8 mouse cellular contexts compared by ENCODE assay signal in genomic region chr2:102549611-102550266, GRCm38 (mm10). TPM values are rescaled to one million over a fixed set of nuclear protein-coding genes. Genes with fewer than 3 reads are reported as not detected.
DNase-seq lines count a peak whose midpoint lies in the region; ATAC-seq and TF ChIP-seq lines count a peak whose summit lies in the region.

Pamr1 (plus strand) TSS chr2:102550012.

- peak within 1 kb of the TSS; percentile 56; the same call in 1 of the 2 replicates for H3K27ac ChIP-seq in forebrain, embryonic 10.5 days
- H3K27ac ChIP-seq in midbrain, embryonic 10.5 days (replicated peaks) = peak within 1 kb of the TSS; percentile 24; the same call in 1 of the 2 replicates
- no peak within 1 kb of the TSS for H3K27ac ChIP-seq in testis, adult 2 months (ENCODE audit: control insufficient read depth, insufficient read depth, low read depth, low read length)
- H3K27ac ChIP-seq in thymus, adult 2 months (ENCODE audit: control insufficient read depth, insufficient read depth, low read length) = no peak within 1 kb of the TSS

- no peak for TF ChIP-seq POLR2A in testis, adult 2 months (IDR thresholded peaks at IDR 0.05; ENCODE audit: control insufficient read depth, low read depth, low read length)
- TF ChIP-seq POLR2A in thymus, adult 2 months (IDR thresholded peaks at IDR 0.05; ENCODE audit: control insufficient read depth, extremely low read depth, insufficient read depth, low read length, poor library complexity) = no peak

- peak within 1 kb of the TSS; percentile 48 for H3K4me3 ChIP-seq in forebrain, embryonic 10.5 days
- H3K4me3 ChIP-seq in midbrain, embryonic 10.5 days = peak within 1 kb of the TSS; percentile 56
- H3K4me3 ChIP-seq in testis, adult 2 months (ENCODE audit: control insufficient read depth, low read depth, low read length) = peak within 1 kb of the TSS; percentile 13
- no peak within 1 kb of the TSS for H3K4me3 ChIP-seq in thymus, adult 2 months (ENCODE audit: control insufficient read depth, insufficient read depth, low read length)

- under 1% methylated on average over 26 of the region's 26 CpGs for WGBS in forebrain, embryonic 10.5 days
- WGBS in midbrain, embryonic 10.5 days = 2% methylated on average over 26 of the region's 26 CpGs
- 5% methylated on average over 26 of the region's 26 CpGs for WGBS in thymus, adult 2 months

- intact Hi-C loops in left cerebral cortex, postnatal 25 days (cut with DNase I) = no loop called here

- peaks cover 20% of the 10 kb centered on the region for H3K4me1 ChIP-seq in forebrain, embryonic 10.5 days
- H3K4me1 ChIP-seq in midbrain, embryonic 10.5 days = peaks cover 20% of the 10 kb centered on the region
- H3K4me1 ChIP-seq in testis, adult 2 months (ENCODE audit: control insufficient read depth, insufficient read depth, low read length) = peaks cover 5% of the 10 kb centered on the region
- no peaks in the 10 kb centered on the region for H3K4me1 ChIP-seq in thymus, adult 2 months (replicated peaks; ENCODE audit: control insufficient read depth, insufficient read depth, low read length)

- no peaks in the 10 kb centered on the region for H3K36me3 ChIP-seq in forebrain, embryonic 10.5 days (replicated peaks)
- H3K36me3 ChIP-seq in midbrain, embryonic 10.5 days = no peaks in the 10 kb centered on the region
- no peaks in the 10 kb centered on the region for H3K36me3 ChIP-seq in testis, adult 2 months (ENCODE audit: control insufficient read depth, insufficient read depth, low read length)
- H3K36me3 ChIP-seq in thymus, adult 2 months (ENCODE audit: control insufficient read depth, insufficient read depth, low read length) = no peaks in the 10 kb centered on the region

- peaks cover 36% of the 10 kb centered on the region for H3K27me3 ChIP-seq in forebrain, embryonic 10.5 days (ENCODE audit: poor library complexity, severe bottlenecking)
- H3K27me3 ChIP-seq in midbrain, embryonic 10.5 days (ENCODE audit: low read depth, poor library complexity, severe bottlenecking) = peaks cover 33% of the 10 kb centered on the region
- H3K27me3 ChIP-seq in testis, adult 2 months (ENCODE audit: control insufficient read depth, insufficient read depth, low read length) = 0 out of 2 replicates have a peak, but pooled peaks cover 3% of the 10 kb centered on the region
- H3K27me3 ChIP-seq in thymus, adult 2 months (ENCODE audit: control insufficient read depth, insufficient read depth, low read length) = no peaks in the 10 kb centered on the region; the same call in 1 of the 2 replicates

- DNase-seq in B cell, adult 2 months = peak; percentile 8 to 13
- DNase-seq in brain, adult 2 months (ENCODE audit: low read depth, low spot score) = peak; percentile 40
- DNase-seq in forebrain, embryonic 10.5 days (ENCODE audit: extremely low spot score, low spot score) = peak; percentile 59
- DNase-seq in left cerebral cortex, postnatal 25 days (ENCODE audit: low spot score in 2 of 2) = peak; percentile 30 to 44
- peak; percentile 66 for DNase-seq in midbrain, embryonic 10.5 days (ENCODE audit: low spot score)
- no peak for DNase-seq in thymus, adult 2 months

- no peaks in the 10 kb centered on the region for H3K9me3 ChIP-seq in forebrain, embryonic 10.5 days
- H3K9me3 ChIP-seq in midbrain, embryonic 10.5 days (replicated peaks) = no peaks in the 10 kb centered on the region

- peak; percentile 17 to 71; a peak in 2 of 4 replicates for ATAC-seq in hematopoietic stem cell, adult 5-6 weeks (replicated peaks in 1 of 2; ENCODE audit: insufficient read depth in 1 of 2, low FRiP score in 2 of 2, low TSS enrichment in 1 of 2, low read depth in 1 of 2, poor library complexity in 2 of 2, severe bottlenecking in 2 of 2)

- TF ChIP-seq CTCF in testis, adult 2 months (IDR thresholded peaks at IDR 0.05; ENCODE audit: control insufficient read depth, insufficient read depth, insufficient replicate concordance, low read depth, low read length) = no peak
- TF ChIP-seq CTCF in thymus, adult 2 months (IDR thresholded peaks at IDR 0.05; ENCODE audit: borderline replicate concordance, control insufficient read depth, extremely low read depth, insufficient read depth, low read length, poor library complexity) = no peak

RNA-seq across cellular contexts. Expression of gene Pamr1, which starts in this region (rescaled TPM):
- 0.20 and 0.38 TPM in 2 replicates for polyA plus RNA-seq in forebrain, embryonic 10.5 days (2016; fragmentation: Nextera tagmentation; extraction: Ambion mirVana)
- total RNA-seq in hematopoietic stem cell, adult 5-6 weeks (2017) = not detected in 2 replicates
- 10 to 100 TPM; 35.2 to 36.6 TPM for total RNA-seq in left cerebral cortex, postnatal 25 days (2021)
- 0.39 and 1.0 TPM in 2 replicates for polyA plus RNA-seq in midbrain, embryonic 10.5 days (2016; fragmentation: Nextera tagmentation; extraction: Ambion mirVana)
- 2.1 and 2.8 TPM in 2 replicates for polyA plus RNA-seq in testis, adult 2 months (2012; rRNA removed)
- 1.9 and 2.3 TPM in 2 replicates for polyA plus RNA-seq in thymus, adult 2 months (2012; rRNA removed)

Comparison
In these comparisons a context has a peak if more than half of its experiments do, and no peak if none do; other contexts are left out.
1. RNA of gene Pamr1 (total RNA-seq): 35.2 to 36.6 TPM in left cerebral cortex, postnatal 25 days; not detected in hematopoietic stem cell, adult 5-6 weeks; every median in the first group is over 10 times any median in the second.
2. Peak in DNase-seq, H3K4me3 ChIP-seq and H3K27ac ChIP-seq in forebrain, embryonic 10.5 days; RNA of the gene not detected or under 1 TPM.
3. Peak in ATAC-seq in hematopoietic stem cell, adult 5-6 weeks; RNA of the gene not detected or under 1 TPM.